Mouse (Mus musculus): ENCODE measurements around the gene Gm7271. TPM values are rescaled to one million over a fixed set of nuclear protein-coding genes. Genes with fewer than 3 reads are reported as not detected.

The Gm7271 gene
- not detected for total RNA-seq (2021)
- long read RNA-seq, experiment 1, result 0 reads
- long read RNA-seq, experiment 2, result 0 reads

- intact Hi-C loops (cut with DNase I), result no loop called here
- no peak for DNase-seq
These were observed at the start of gene Gm7271 for GRCm38 (mm10) chr5:76483811-76484210. Gm7271 (plus strand) TSS chr5:76484040.

- intact Hi-C loops (cut with DNase I), result no loop called here
- no peak for DNase-seq
These were observed 46.7 kb upstream of the Gm7271 start for GRCm38 (mm10) chr5:76437100-76437499.

GRCm38 (mm10) chr5:76437696-76438095, 46.1 kb upstream of the Gm7271 start:
- intact Hi-C loops (cut with DNase I), result no loop called here
- DNase-seq, result no peak

GRCm38 (mm10) chr5:76441431-76441830, 42.4 kb upstream of the Gm7271 start:
- no peak for DNase-seq
- intact Hi-C loops (cut with DNase I), result no loop called here

GRCm38 (mm10) chr5:76474931-76475330, 8.9 kb upstream of the Gm7271 start:
- DNase-seq, result no peak
- intact Hi-C loops (cut with DNase I), result no loop called here

- intact Hi-C loops (cut with DNase I), result no loop called here
- no peak for DNase-seq
These were observed 7.0 kb upstream of the Gm7271 start for GRCm38 (mm10) chr5:76476873-76477272.

- intact Hi-C loops (cut with DNase I), result no loop called here
- no peak for DNase-seq
These were observed 6.1 kb upstream of the Gm7271 start for GRCm38 (mm10) chr5:76477764-76478163.

- DNase-seq, result no peak
- intact Hi-C loops (cut with DNase I), result no loop called here
These were observed 11.3 kb downstream of the Gm7271 start for GRCm38 (mm10) chr5:76495126-76495525.

- no peak for DNase-seq
- intact Hi-C loops (cut with DNase I), result no loop called here
These were observed 38.6 kb downstream of the Gm7271 start for GRCm38 (mm10) chr5:76522446-76522845.

GRCm38 (mm10) chr5:76524623-76525022, 40.8 kb downstream of the Gm7271 start:
- intact Hi-C loops (cut with DNase I), result loop anchor here (5.0 kb wide), 1 partner anchor 382 kb away; the partner anchor contains the start of gene Srd5a3
- DNase-seq, result no peak

GRCm38 (mm10) chr5:76525066-76525465, 41.2 kb downstream of the Gm7271 start:
- intact Hi-C loops (cut with DNase I), result loop anchor here (5.0 kb wide), 1 partner anchor 383 kb away; the partner anchor contains the start of gene Srd5a3
- DNase-seq, result no peak

GRCm38 (mm10) chr5:76525829-76526228, 42.0 kb downstream of the Gm7271 start:
- intact Hi-C loops (cut with DNase I), result loop anchor here (5.0 kb wide), 1 partner anchor 384 kb away; the partner anchor contains the start of gene Srd5a3
- DNase-seq, result no peak

GRCm38 (mm10) chr5:76529040-76529703, 45.3 kb downstream of the Gm7271 start, which contains the start of gene Exoc1:
Exoc1 (plus strand) TSS chr5:76529311.
- intact Hi-C loops (cut with DNase I), result loop anchor here (5.0 kb wide), 1 partner anchor 387 kb away; the partner anchor contains the start of gene Srd5a3

GRCm38 (mm10) chr5:76529704-76530066, 45.8 kb downstream of the Gm7271 start:
- no peak for DNase-seq
- intact Hi-C loops (cut with DNase I), result loop anchor here (5.0 to 10.0 kb wide), 2 partner anchors 225 to 387 kb away; partner anchors contain the start of genes Clock and Srd5a3

More at GRCm38 (mm10) chr5:76529040-76529703, 45.3 kb downstream of the Gm7271 start, which contains the start of gene Exoc1:
- peak; percentile 87 to 90 for DNase-seq

- intact Hi-C loops (cut with DNase I), result loop anchor here (10.0 kb wide), 1 partner anchor 228 kb away; the partner anchor contains the start of gene Clock
- DNase-seq, result peak; percentile 17 to 29
These were observed 49.3 kb downstream of the Gm7271 start for GRCm38 (mm10) chr5:76533186-76533585.

GRCm38 (mm10) chr5:76536231-76536630, 52.4 kb downstream of the Gm7271 start:
- DNase-seq, result no peak
- intact Hi-C loops (cut with DNase I), result loop anchor here (10.0 kb wide), 1 partner anchor 231 kb away; the partner anchor contains the start of gene Clock

- intact Hi-C loops (cut with DNase I), result loop anchor here (10.0 kb wide), 1 partner anchor 233 kb away; the partner anchor contains the start of gene Clock
- no peak for DNase-seq
These were observed 53.7 kb downstream of the Gm7271 start for GRCm38 (mm10) chr5:76537578-76537977.

GRCm38 (mm10) chr5:76540181-76540580, 56.3 kb downstream of the Gm7271 start:
- intact Hi-C loops (cut with DNase I), result loop anchor here (5.0 kb wide), 1 partner anchor 678 kb away; no protein-coding TSS in a partner anchor
- peak in 1 of 2 experiments; percentile 18 for DNase-seq

- no peak for DNase-seq
- intact Hi-C loops (cut with DNase I), result loop anchor here (5.0 kb wide), 1 partner anchor 679 kb away; no protein-coding TSS in a partner anchor
These were observed 57.0 kb downstream of the Gm7271 start for GRCm38 (mm10) chr5:76540842-76541241.

- intact Hi-C loops (cut with DNase I), result loop anchor here (5.0 kb wide), 1 partner anchor 681 kb away; no protein-coding TSS in a partner anchor
- DNase-seq, result no peak
These were observed 59.4 kb downstream of the Gm7271 start for GRCm38 (mm10) chr5:76543200-76543599.

- intact Hi-C loops (cut with DNase I), result no loop called here
- DNase-seq, result no peak
These were observed 66.6 kb downstream of the Gm7271 start for GRCm38 (mm10) chr5:76550426-76550825.
